Mouse (Mus musculus) stomach, embryonic 14.5 days (tissue): ENCODE measurements at regions not wholly inside any gene's neighbourhood (a gene's known extent, or its start where the extent isn't known, plus 50 kb on each side); places are given as distances from the start of the nearest gene placed in this dataset.

Experiments
- ATAC-seq: fragments of 200-750 bp; cut with Nextera tagmentation; 2 replicates; pipeline ENCODE4 v1.8.0; 2017; ENCODE audit warnings: low read depth, moderate TSS enrichment; ENCODE audit not compliant: insufficient number of reproducible peaks, insufficient read depth, low FRiP score
- H3K27ac ChIP-seq: fragments of 300-500 bp; sonication (generic); 2 replicates; pipeline ENCODE4 v1.5.1; 2014; ENCODE audit warnings: mild to moderate bottlenecking, low read length, moderate library complexity, mixed read lengths
- H3K27me3 ChIP-seq: fragments of 300-500 bp; sonication (generic); 2 replicates; pipeline ENCODE4 v1.6.1; 2014; ENCODE audit warnings: low read length, control low read depth, mixed read lengths; ENCODE audit not compliant: control insufficient read depth, insufficient read depth
- H3K36me3 ChIP-seq: fragments of 300-500 bp; sonication (generic); 2 replicates; pipeline ENCODE4 v1.6.1; 2014; ENCODE audit warnings: mild to moderate bottlenecking, control low read depth, low read length, moderate library complexity, mixed read lengths; ENCODE audit not compliant: control insufficient read depth, insufficient read depth
- H3K4me1 ChIP-seq: fragments of 300-500 bp; sonication (generic); 2 replicates; pipeline ENCODE4 v1.6.1; 2014; ENCODE audit warnings: low read length, control low read depth, mixed read lengths; ENCODE audit not compliant: control insufficient read depth, insufficient read depth
- H3K4me2 ChIP-seq: fragments of 300-500 bp; sonication (generic); replicated peaks from 2 replicates; pipeline ENCODE4 v1.6.1; 2014; ENCODE audit warnings: low read depth, low read length, control low read depth
- H3K4me3 ChIP-seq: fragments of 300-500 bp; sonication (generic); 2 replicates; pipeline ENCODE4 v1.5.1; 2014; ENCODE audit warnings: low read depth, low read length, control low read depth
- H3K9ac ChIP-seq: fragments of 300-500 bp; sonication (generic); replicated peaks from 2 replicates; pipeline ENCODE4 v1.6.1; 2014; ENCODE audit warnings: low read depth, mild to moderate bottlenecking, control low read depth, low read length, moderate library complexity, mixed read lengths
- H3K9me3 ChIP-seq: fragments of 300-500 bp; sonication (generic); 2 replicates; pipeline ENCODE4 v1.6.1; 2016; ENCODE audit warnings: low read depth, low read length, control low read depth; ENCODE audit not compliant: control insufficient read depth
- WGBS: fragments of 180-500 bp; shearing (Covaris S2); extraction: QIAGEN DNeasy Blood & Tissue Kit; methylation state at CpG from one replicate; pipeline ENCODE4 v1.1.7; 2014; 5-methylcytosine and 5-hydroxymethylcytosine counted together

- H3K9me3 ChIP-seq, result no peaks in the 10 kb centered on the region
- WGBS, result 38% methylated on average over 5 of the region's 5 CpGs
- no peak overlapping the region for H3K4me3 ChIP-seq
- no peak overlapping the region for H3K27ac ChIP-seq
- H3K4me2 ChIP-seq, result no peak overlapping the region
- ATAC-seq, result no peak
- no peaks in the 10 kb centered on the region for H3K27me3 ChIP-seq
- no peaks in the 10 kb centered on the region for H3K4me1 ChIP-seq
- H3K36me3 ChIP-seq, result no peaks in the 10 kb centered on the region
- H3K9ac ChIP-seq, result no peak overlapping the region
Observed at GRCm38 (mm10) chr1:73259525-73260098, 243.9 kb upstream of the Tnp1 start.

- H3K36me3 ChIP-seq, result no peaks in the 10 kb centered on the region
- no peak overlapping the region for H3K4me2 ChIP-seq
- H3K27me3 ChIP-seq, result no peaks in the 10 kb centered on the region
- H3K4me1 ChIP-seq, result 0 out of 2 replicates have a peak, but pooled peaks cover under 1% of the 10 kb centered on the region
- no peak overlapping the region for H3K9ac ChIP-seq
- H3K27ac ChIP-seq, result no peak overlapping the region
- ATAC-seq, result no peak
- no peaks in the 10 kb centered on the region for H3K9me3 ChIP-seq
- H3K4me3 ChIP-seq, result no peak overlapping the region
- WGBS, result 84% methylated on average over 2 of the region's 2 CpGs
Observed at GRCm38 (mm10) chr1:73257263-73257662, 241.6 kb upstream of the Tnp1 start.

GRCm38 (mm10) chr1:73251911-73252356 is 236.2 kb upstream of the Tnp1 start:
- Histone ChIP-seq H3K4me2 (no peak overlapping the region), H3K4me3 (no peak overlapping the region), H3K27ac (no peak overlapping the region), H3K9me3 (no peaks in the 10 kb centered on the region), H3K36me3 (no peaks in the 10 kb centered on the region), H3K27me3 (no peaks in the 10 kb centered on the region), H3K9ac (no peak overlapping the region), H3K4me1 (0 out of 2 replicates have a peak, but pooled peaks cover 4% of the 10 kb centered on the region)
- WGBS, result 47% methylated on average over 12 of the region's 12 CpGs
- no peak for ATAC-seq

GRCm38 (mm10) chr1:73244016-73244415 is 228.3 kb upstream of the Tnp1 start:
- H3K9me3 ChIP-seq, result no peaks in the 10 kb centered on the region
- WGBS, result 89% methylated on average over 2 of the region's 2 CpGs
- H3K36me3 ChIP-seq, result no peaks in the 10 kb centered on the region
- no peak overlapping the region for H3K27ac ChIP-seq
- H3K4me3 ChIP-seq, result no peak overlapping the region
- H3K4me2 ChIP-seq, result no peak overlapping the region
- no peaks in the 10 kb centered on the region for H3K4me1 ChIP-seq
- no peak for ATAC-seq
- H3K9ac ChIP-seq, result no peak overlapping the region
- H3K27me3 ChIP-seq, result no peaks in the 10 kb centered on the region

GRCm38 (mm10) chr1:73242290-73242689 is 226.6 kb upstream of the Tnp1 start:
- 86% methylated on average over 9 of the region's 9 CpGs for WGBS
- no peaks in the 10 kb centered on the region for H3K4me1 ChIP-seq
- no peak overlapping the region for H3K27ac ChIP-seq
- H3K36me3 ChIP-seq, result no peaks in the 10 kb centered on the region
- H3K4me2 ChIP-seq, result no peak overlapping the region
- H3K9ac ChIP-seq, result no peak overlapping the region
- H3K9me3 ChIP-seq, result no peaks in the 10 kb centered on the region
- ATAC-seq, result no peak
- no peaks in the 10 kb centered on the region for H3K27me3 ChIP-seq
- H3K4me3 ChIP-seq, result no peak overlapping the region

GRCm38 (mm10) chr1:73236867-73237266 is 221.2 kb upstream of the Tnp1 start:
- Histone ChIP-seq H3K9me3 (no peaks in the 10 kb centered on the region), H3K4me1 (no peaks in the 10 kb centered on the region), H3K27ac (no peak overlapping the region), H3K36me3 (no peaks in the 10 kb centered on the region), H3K4me3 (no peak overlapping the region), H3K9ac (no peak overlapping the region), H3K27me3 (no peaks in the 10 kb centered on the region), H3K4me2 (no peak overlapping the region)
- no peak for ATAC-seq
- WGBS, result 66% methylated on average over 3 of the region's 3 CpGs

- Histone ChIP-seq H3K36me3 (no peaks in the 10 kb centered on the region), H3K4me2 (no peak overlapping the region), H3K27ac (no peak overlapping the region), H3K27me3 (no peaks in the 10 kb centered on the region), H3K4me1 (no peaks in the 10 kb centered on the region), H3K9me3 (no peaks in the 10 kb centered on the region; the same call in 1 of the 2 replicates), H3K4me3 (no peak overlapping the region), H3K9ac (no peak overlapping the region)
- ATAC-seq, result no peak
Observed at GRCm38 (mm10) chr1:73233636-73234035, 217.9 kb upstream of the Tnp1 start.

- ATAC-seq, result no peak
- 84% methylated on average over 3 of the region's 3 CpGs for WGBS
- H3K36me3 ChIP-seq, result no peaks in the 10 kb centered on the region
- no peak overlapping the region for H3K4me2 ChIP-seq
- no peak overlapping the region for H3K9ac ChIP-seq
- no peak overlapping the region for H3K4me3 ChIP-seq
- H3K9me3 ChIP-seq, result no peaks in the 10 kb centered on the region; the same call in 1 of the 2 replicates
- no peak overlapping the region for H3K27ac ChIP-seq
- no peaks in the 10 kb centered on the region for H3K27me3 ChIP-seq
- H3K4me1 ChIP-seq, result no peaks in the 10 kb centered on the region
Observed at GRCm38 (mm10) chr1:73233041-73233440, 217.3 kb upstream of the Tnp1 start.

- 84% methylated on average over 1 of the region's 1 CpGs for whole genome bisulfite sequencing
Observed at GRCm38 (mm10) chr1:73230611-73231010, 214.9 kb upstream of the Tnp1 start.

More at GRCm38 (mm10) chr1:73230611-73231010, 214.9 kb upstream of the Tnp1 start:
- Histone ChIP-seq H3K27me3 (no peaks in the 10 kb centered on the region), H3K36me3 (no peaks in the 10 kb centered on the region), H3K4me2 (no peak overlapping the region), H3K27ac (no peak overlapping the region), H3K9ac (no peak overlapping the region), H3K9me3 (no peaks in the 10 kb centered on the region; the same call in 1 of the 2 replicates), H3K4me3 (no peak overlapping the region), H3K4me1 (no peaks in the 10 kb centered on the region)
- no peak for ATAC-seq
